Mouse (Mus musculus) lung, postnatal 0 days (tissue): ENCODE data around the gene Cdh1.

Experiments
- CTCF ChIP-seq: IDR thresholded peaks from 2 replicates; pipeline ENCODE4 v1.5.1; 2016; ENCODE audit warnings: antibody characterized with exemption, mild to moderate bottlenecking
- EP300 ChIP-seq: IDR thresholded peaks from 2 replicates; pipeline ENCODE4 v1.6.1; 2016; ENCODE audit warnings: antibody characterized with exemption, mild to moderate bottlenecking, control low read depth

DNA sequence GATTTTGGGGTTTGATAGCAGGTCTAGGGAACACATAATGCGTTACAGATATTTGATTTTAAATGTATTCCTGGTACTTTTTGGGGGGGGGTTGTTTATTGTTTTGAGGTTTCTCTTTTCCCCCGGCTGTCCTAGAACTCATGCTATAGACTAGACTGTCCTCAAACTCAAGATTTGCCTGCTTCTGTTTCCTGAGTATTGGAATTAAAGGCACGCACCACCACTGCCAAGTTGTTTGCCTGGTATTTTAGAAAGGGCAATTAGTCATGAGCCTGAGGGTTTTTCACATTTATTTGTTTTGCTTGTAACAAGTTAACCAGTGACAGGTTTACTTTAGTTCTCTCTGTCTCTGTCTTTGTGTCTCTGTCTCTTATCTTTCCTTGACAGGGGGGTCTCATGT lies 20.3 kb downstream of the Cdh1 start:
- no peak for TF ChIP-seq CTCF
- TF ChIP-seq EP300, result peak; percentile 57
